18 mouse cellular contexts compared by ENCODE assay signal in genomic region chr1:161888823-161889222, GRCm38 (mm10).
"Had no signal": no experiment of that assay in that cellular context is flagged by ENCODE, and none has a peak within 500 bp of the region (broad histone marks: within the 10 kb centered on the region; RNA-seq: fewer than 3 reads in every experiment).

No protein-coding gene starts in this region.

- ATAC-seq: hindbrain, postnatal 0 days; intestine, embryonic 16.5 days; liver, embryonic 12.5 days had no signal

- DNase-seq: gastrocnemius, adult 2 months; gastrocnemius, postnatal 10 days; gastrocnemius, postnatal 25 days; heart, adult 11 months; heart, adult 2 months; heart, postnatal 14 days; heart, postnatal 36 days; kidney, adult 11 months; kidney, adult 2 months; kidney, adult 9 months; kidney, postnatal 14 days; kidney, postnatal 36 days; layer of hippocampus, adult 9-11 months; layer of hippocampus, postnatal 36 days; left cerebral cortex, postnatal 4 days had no signal
